In the genomic region with DNA sequence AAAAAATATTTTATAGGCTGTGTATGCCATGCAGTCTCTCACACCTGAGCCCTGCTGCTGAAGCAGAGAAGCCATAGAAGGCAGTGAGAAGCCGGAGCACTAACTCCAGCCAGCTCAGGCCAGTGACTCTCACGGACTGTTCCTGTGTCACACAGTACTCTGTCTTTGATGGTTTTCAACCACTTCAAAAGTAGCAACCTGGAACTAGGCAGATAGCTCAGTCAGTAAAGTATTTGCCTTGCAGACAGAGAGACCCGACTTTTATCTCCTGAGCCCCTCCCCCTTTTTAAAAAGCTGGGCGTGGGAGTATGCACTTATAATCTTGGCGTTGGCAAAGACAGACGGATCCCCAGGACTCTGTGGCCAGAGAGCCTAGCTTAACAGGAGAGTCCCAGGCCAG, we compare ENCODE assay signal across 14 mouse cellular contexts. TPM values are rescaled to one million over a fixed set of nuclear protein-coding genes. Genes with fewer than 3 reads are reported as not detected.
DNase-seq lines count a peak whose midpoint lies in the region; TF ChIP-seq lines count a peak whose summit lies in the region.
"Had no signal": no experiment of that assay in that cellular context is flagged by ENCODE, and none has a peak within 500 bp of the region (broad histone marks: within the 10 kb centered on the region; RNA-seq: fewer than 3 reads in every experiment).

No protein-coding gene starts in this region.

- intact Hi-C loops in heart, postnatal 36 days (cut with DNase I): no loop called here

- no peak for DNase-seq in heart, embryonic 10.5 days (ENCODE audit: low spot score)
- no peak for DNase-seq in heart, postnatal 36 days
- no peak for DNase-seq in layer of hippocampus, adult 2 months (ENCODE audit: low spot score in 2 of 2)
- DNase-seq in layer of hippocampus, adult 18-20 months (ENCODE audit: low spot score in 2 of 2): no peak
- DNase-seq in MEL (ENCODE audit: low read depth, low spot score): peak; percentile 12
- no peak for DNase-seq in hindbrain, embryonic 10.5 days (ENCODE audit: low spot score)
- DNase-seq in c-Kit-positive CD71-positive TER-119-positive erythroid progenitor cells, embryonic 14.5 days (ENCODE audit: low spot score): no peak
- DNase-seq: right cerebral cortex, adult 18-20 months had no signal

- TF ChIP-seq CTCF in layer of hippocampus, adult 2 months (conservative IDR thresholded peaks at IDR 0.05): no peak
- TF ChIP-seq CTCF in MEL (IDR thresholded peaks at IDR 0.05 in 2 of 3, conservative IDR thresholded peaks at IDR 0.05 in 1 of 3; ENCODE audit: control insufficient read depth in 1 of 3, insufficient read depth in 1 of 3, low read depth in 2 of 3, low read length in 3 of 3, poor library complexity in 1 of 3, severe bottlenecking in 1 of 3): no peak
- TF ChIP-seq CTCF in small intestine, adult 2 months (IDR thresholded peaks at IDR 0.05; ENCODE audit: extremely low read depth, insufficient read length, insufficient replicate concordance, low read depth, low read length): no peak

- no peak for TF ChIP-seq EP300 in MEL (IDR thresholded peaks at IDR 0.05; ENCODE audit: low read depth in 1 of 2, low read length in 2 of 2)

- H3K9me3 ChIP-seq in heart, embryonic 10.5 days: no peaks in the 10 kb centered on the region
- no peaks in the 10 kb centered on the region for H3K9me3 ChIP-seq in MEL (replicated peaks; ENCODE audit: insufficient read depth, low read length)
- no peaks in the 10 kb centered on the region for H3K9me3 ChIP-seq in hindbrain, embryonic 10.5 days
- H3K9me3 ChIP-seq: embryonic facial prominence, embryonic 15.5 days; forebrain, embryonic 15.5 days; midbrain, embryonic 15.5 days; neural tube, embryonic 15.5 days had no signal

- no peaks in the 10 kb centered on the region for H3K79me2 ChIP-seq in MEL (ENCODE audit: control insufficient read depth, insufficient read depth, low read length, poor library complexity)

- no peak for TF ChIP-seq RAD21 in MEL (IDR thresholded peaks at IDR 0.05; ENCODE audit: low read depth, low read length)

- 0 out of 2 replicates have a peak, but pooled peaks cover 11% of the 10 kb centered on the region for H3K27me3 ChIP-seq in heart, embryonic 10.5 days (ENCODE audit: insufficient read depth, poor library complexity, severe bottlenecking)
- peaks cover 0 to 7% of the 10 kb centered on the region in 2 experiments; a peak in 3 of 4 replicates for H3K27me3 ChIP-seq in MEL (ENCODE audit: control insufficient read depth in 1 of 2, insufficient read depth in 2 of 2, low read length in 2 of 2)
- no peaks in the 10 kb centered on the region for H3K27me3 ChIP-seq in small intestine, adult 2 months (ENCODE audit: control insufficient read depth, insufficient read depth, low read length)
- no peaks in the 10 kb centered on the region for H3K27me3 ChIP-seq in hindbrain, embryonic 10.5 days (ENCODE audit: insufficient read depth, poor library complexity, severe bottlenecking)
- H3K27me3 ChIP-seq: embryonic facial prominence, embryonic 15.5 days; forebrain, embryonic 15.5 days; midbrain, embryonic 15.5 days; neural tube, embryonic 15.5 days had no signal

- 13% methylated on average over 6 of the region's 6 CpGs for WGBS in heart, embryonic 10.5 days
- WGBS in small intestine, adult 2 months: 21% methylated on average over 6 of the region's 6 CpGs
- 60% methylated on average over 6 of the region's 6 CpGs for WGBS in hindbrain, embryonic 10.5 days

- H3K9ac ChIP-seq in MEL (ENCODE audit: control insufficient read depth, low read depth, low read length, poor library complexity, severe bottlenecking): no peak overlapping the region
- H3K9ac ChIP-seq: embryonic facial prominence, embryonic 15.5 days; forebrain, embryonic 15.5 days; liver, embryonic 14.5 days; midbrain, embryonic 15.5 days; neural tube, embryonic 15.5 days had no signal

- TF ChIP-seq POLR2A in MEL (IDR thresholded peaks at IDR 0.05; ENCODE audit: control insufficient read depth in 1 of 2, insufficient read depth in 1 of 2, low read depth in 1 of 2, low read length in 2 of 2, poor library complexity in 1 of 2): no peak
- TF ChIP-seq POLR2A in small intestine, adult 2 months (IDR thresholded peaks at IDR 0.05; ENCODE audit: low read depth, low read length): no peak

- no peaks in the 10 kb centered on the region for H3K36me3 ChIP-seq in heart, embryonic 10.5 days
- H3K36me3 ChIP-seq in MEL (ENCODE audit: control insufficient read depth in 1 of 2, insufficient read depth in 2 of 2, low read length in 2 of 2): peaks cover 0 to 2% of the 10 kb centered on the region in 2 experiments; a peak in 1 of 4 replicates
- no peaks in the 10 kb centered on the region for H3K36me3 ChIP-seq in small intestine, adult 2 months (ENCODE audit: control insufficient read depth, insufficient read depth, low read length)
- H3K36me3 ChIP-seq in hindbrain, embryonic 10.5 days: no peaks in the 10 kb centered on the region
- H3K36me3 ChIP-seq: embryonic facial prominence, embryonic 15.5 days; forebrain, embryonic 15.5 days; midbrain, embryonic 15.5 days; neural tube, embryonic 15.5 days had no signal

- no peak overlapping the region for H3K4me3 ChIP-seq in heart, embryonic 10.5 days
- H3K4me3 ChIP-seq in layer of hippocampus, adult 2 months: no peak overlapping the region
- no peak overlapping the region for H3K4me3 ChIP-seq in MEL (ENCODE audit: control insufficient read depth in 1 of 2, insufficient read depth in 1 of 2, low read depth in 2 of 2, low read length in 2 of 2)
- H3K4me3 ChIP-seq in small intestine, adult 2 months (ENCODE audit: low read depth, low read length): no peak overlapping the region
- no peak overlapping the region for H3K4me3 ChIP-seq in hindbrain, embryonic 10.5 days
- H3K4me3 ChIP-seq: embryonic facial prominence, embryonic 15.5 days; forebrain, embryonic 15.5 days; midbrain, embryonic 15.5 days; neural tube, embryonic 15.5 days had no signal

- H3K27ac ChIP-seq in heart, embryonic 10.5 days: peak overlapping the region; percentile 69; the same call in 1 of the 2 replicates
- peak overlapping the region; percentile 85 for H3K27ac ChIP-seq in layer of hippocampus, adult 2 months
- H3K27ac ChIP-seq in MEL (ENCODE audit: control insufficient read depth, low read depth, low read length): no peak overlapping the region
- H3K27ac ChIP-seq in small intestine, adult 2 months (ENCODE audit: insufficient read depth, low read depth, low read length): peak overlapping the region; percentile 66
- H3K27ac ChIP-seq in hindbrain, embryonic 10.5 days: no peak overlapping the region
- H3K27ac ChIP-seq: embryonic facial prominence, embryonic 15.5 days; forebrain, embryonic 15.5 days; liver, embryonic 14.5 days had no signal

- H3K4me1 ChIP-seq in heart, embryonic 10.5 days: peaks cover 34% of the 10 kb centered on the region
- no peaks in the 10 kb centered on the region for H3K4me1 ChIP-seq in MEL (ENCODE audit: control insufficient read depth in 1 of 2, insufficient read depth in 2 of 2, low read length in 2 of 2)
- peaks cover 10% of the 10 kb centered on the region for H3K4me1 ChIP-seq in small intestine, adult 2 months (ENCODE audit: control insufficient read depth, insufficient read depth, insufficient read length, low read length)
- H3K4me1 ChIP-seq in hindbrain, embryonic 10.5 days (replicated peaks): peaks cover 31% of the 10 kb centered on the region
- H3K4me1 ChIP-seq: embryonic facial prominence, embryonic 15.5 days had no signal

TF ChIP-seq in MEL, 35 proteins besides CTCF, POLR2A, EP300 and RAD21 (continues in another document):
- no peak for TF ChIP-seq NRF1 (IDR thresholded peaks at IDR 0.05; ENCODE audit: insufficient read depth, low read depth, low read length, poor library complexity, severe bottlenecking)
- TF ChIP-seq ZKSCAN1 (IDR thresholded peaks at IDR 0.05; ENCODE audit: low read depth, low read length): no peak
- no peak for TF ChIP-seq HCFC1 (IDR thresholded peaks at IDR 0.05; ENCODE audit: low read depth, low read length)
- no peak for TF ChIP-seq USF2 (IDR thresholded peaks at IDR 0.05; ENCODE audit: borderline replicate concordance in 1 of 2, insufficient read depth in 1 of 2, low read depth in 1 of 2, low read length in 2 of 2)
- no peak for TF ChIP-seq MAX (IDR thresholded peaks at IDR 0.05; ENCODE audit: low read length)
- no peak for TF ChIP-seq NELFE (IDR thresholded peaks at IDR 0.05; ENCODE audit: low read depth, low read length)
- TF ChIP-seq BHLHE40 (IDR thresholded peaks at IDR 0.05; ENCODE audit: borderline replicate concordance, low read depth, low read length): no peak
- TF ChIP-seq MAZ (IDR thresholded peaks at IDR 0.05; ENCODE audit: low read depth, low read length): no peak
- no peak for TF ChIP-seq TBP (IDR thresholded peaks at IDR 0.05; ENCODE audit: low read depth, low read length)
- TF ChIP-seq SIN3A (IDR thresholded peaks at IDR 0.05; ENCODE audit: low read length): no peak
- no peak for TF ChIP-seq MEF2A (IDR thresholded peaks at IDR 0.05; ENCODE audit: extremely low read depth, insufficient replicate concordance, low read depth, low read length, poor library complexity, severe bottlenecking)
- no peak for TF ChIP-seq TAL1 (IDR thresholded peaks at IDR 0.05; ENCODE audit: low read length)
- TF ChIP-seq ELF1 (IDR thresholded peaks at IDR 0.05; ENCODE audit: low read depth, low read length): no peak
- TF ChIP-seq POLR2AphosphoS2 (IDR thresholded peaks at IDR 0.05; ENCODE audit: low read length): no peak

RNA-seq across cellular contexts. Expression of gene Fam83d, which starts 44.1 kb away (rescaled TPM):
- polyA plus RNA-seq in heart, embryonic 10.5 days (2016; fragmentation: Nextera tagmentation; extraction: Ambion mirVana): 56.7 and 61.7 TPM in 2 replicates
- 1 to 10 TPM; 1.0 to 1.5 TPM for total RNA-seq in heart, postnatal 36 days (2021)
- 1 to 10 TPM; 4.7 to 6.0 TPM for total RNA-seq in layer of hippocampus, adult 2 months (2021)
- total RNA-seq in layer of hippocampus, adult 18-20 months (2021): 1 to 10 TPM; 4.6 to 4.7 TPM
- total RNA-seq in MEL (2012; rRNA removed): 2.6 and 3.4 TPM in 2 replicates
- 1 to 10 TPM in 1 of 2 experiments, not detected in 1; 5.2 TPM for polyA plus RNA-seq in MEL (2012; ENCODE audit: insufficient read depth in 1 of 2, insufficient read length in 2 of 2, low read depth in 1 of 2, low replicate concordance in 2 of 2, missing spikeins in 1 of 2)
- polyA plus RNA-seq in small intestine, adult 2 months (2012; rRNA removed): 14.0 and 21.3 TPM in 2 replicates
- 46.8 and 48.8 TPM in 2 replicates for polyA plus RNA-seq in hindbrain, embryonic 10.5 days (2016; fragmentation: Nextera tagmentation; extraction: Ambion mirVana)

RNA-seq across cellular contexts. Expression of gene Ppp1r16b, which starts 58.6 kb away (rescaled TPM):
- 4.1 and 4.7 TPM in 2 replicates for polyA plus RNA-seq in heart, embryonic 10.5 days (2016; fragmentation: Nextera tagmentation; extraction: Ambion mirVana)
- total RNA-seq in heart, postnatal 36 days (2021): 10 to 100 TPM; 11.3 to 13.4 TPM
- 100 to 1,000 TPM; 147 to 150 TPM for total RNA-seq in layer of hippocampus, adult 2 months (2021)
- total RNA-seq in layer of hippocampus, adult 18-20 months (2021): 100 to 1,000 TPM; 141 to 144 TPM
- under 0.01 and 0.03 TPM in 2 replicates for total RNA-seq in MEL (2012; rRNA removed)
- under 1 TPM in 1 of 2 experiments, not detected in 1; 0.67 TPM for polyA plus RNA-seq in MEL (2012; ENCODE audit: insufficient read depth in 1 of 2, insufficient read length in 2 of 2, low read depth in 1 of 2, low replicate concordance in 2 of 2, missing spikeins in 1 of 2)
- 3.6 and 3.9 TPM in 2 replicates for polyA plus RNA-seq in small intestine, adult 2 months (2012; rRNA removed)
- 3.0 and 3.5 TPM in 2 replicates for polyA plus RNA-seq in hindbrain, embryonic 10.5 days (2016; fragmentation: Nextera tagmentation; extraction: Ambion mirVana)

Comparison
In these comparisons a context has a peak if more than half of its experiments do, and no peak if none do; other contexts are left out.
1. H3K27ac ChIP-seq: peak in heart, embryonic 10.5 days (single experiment), layer of hippocampus, adult 2 months (single experiment) and small intestine, adult 2 months (single experiment); none in MEL (single experiment) and hindbrain, embryonic 10.5 days (single experiment).
2. RNA of gene Ppp1r16b, which starts 58.6 kb away (total RNA-seq): 147 to 150 TPM in layer of hippocampus, adult 2 months, 141 to 144 TPM in layer of hippocampus, adult 18-20 months and 11.3 to 13.4 TPM in heart, postnatal 36 days; under 0.01 to 0.03 TPM in MEL; every median in the first group is over 10 times any median in the second.